Mouse (Mus musculus) CH12.LX (cell line): Measurements from ENCODE around the gene Gm12394. TPM values are rescaled to one million over a fixed set of nuclear protein-coding genes. Genes with fewer than 3 reads are reported as not detected.

Experiments
- DNase-seq: peaks from one replicate; pipeline ENCODE4 v3.0.0-alpha.2; 2013; ENCODE audit errors: extremely low read depth
- H3K27ac ChIP-seq: 2 replicates; pipeline ENCODE4 v1.5.1; 2012; ENCODE audit warnings: low read depth, mild to moderate bottlenecking, control low read depth, moderate library complexity; ENCODE audit not compliant: insufficient read depth
- H3K27me3 ChIP-seq: replicated peaks from 2 replicates; pipeline ENCODE3; 2012; ENCODE audit warnings: inconsistent platforms
- H3K36me3 ChIP-seq, 2 experiments: replicated peaks in 1 of 2; 2 replicates each; pipeline versions ENCODE3 to v1.6.1; 2012; ENCODE audit warnings: inconsistent platforms in 1 of 2, low read length in 1 of 2, mild to moderate bottlenecking in 1 of 2, mixed read lengths in 1 of 2, moderate library complexity in 1 of 2; ENCODE audit not compliant: control insufficient read depth in 1 of 2, insufficient read depth in 1 of 2
- H3K4me1 ChIP-seq, 2 experiments: 2 replicates each; pipeline ENCODE4 v1.6.1; 2012; ENCODE audit warnings: inconsistent platforms in 1 of 2, moderate library complexity in 1 of 2; ENCODE audit not compliant: insufficient read depth in 2 of 2, control insufficient read depth in 1 of 2
- H3K4me2 ChIP-seq: 2 replicates; pipeline ENCODE4 v1.6.1; 2012; ENCODE audit warnings: low read depth, mild to moderate bottlenecking, control low read depth; ENCODE audit not compliant: poor library complexity, insufficient read depth, severe bottlenecking
- H3K4me3 ChIP-seq, 3 experiments: fragments of 150-350 bp in 1 of 3; sonication (generic) in 1 of 3; replicated peaks in 1 of 3; 2 replicates each; pipeline versions ENCODE3 to v1.5.1; 2011 to 2012; ENCODE audit warnings: low read depth in 2 of 3, low read length in 2 of 3, mild to moderate bottlenecking in 2 of 3, moderate library complexity in 2 of 3, control low read depth in 1 of 3, improper control_type of control experiment in 1 of 3, inconsistent platforms in 1 of 3, mixed read lengths in 1 of 3; ENCODE audit not compliant: poor library complexity in 1 of 3
- H3K79me2 ChIP-seq: replicated peaks from 2 replicates; pipeline ENCODE4 v1.6.1; 2012; ENCODE audit warnings: mild to moderate bottlenecking, moderate library complexity; ENCODE audit not compliant: control insufficient read depth, poor library complexity, insufficient read depth, severe bottlenecking; ENCODE audit errors: extremely low read depth
- H3K9ac ChIP-seq: 2 replicates; pipeline ENCODE4 v1.6.1; 2012; ENCODE audit warnings: low read depth, mild to moderate bottlenecking, control low read depth, moderate library complexity; ENCODE audit not compliant: insufficient read depth
- H3K9me3 ChIP-seq: replicated peaks from 2 replicates; pipeline ENCODE3; 2012; ENCODE audit warnings: low read length, inconsistent platforms, mixed read lengths
- BHLHE40 ChIP-seq: IDR thresholded peaks from 2 replicates; pipeline ENCODE4 v1.6.1; 2011; ENCODE audit warnings: mild to moderate bottlenecking, low read depth, low read length, improper control_type of control experiment
- ELF1 ChIP-seq: IDR thresholded peaks from 2 replicates; pipeline ENCODE4 v1.6.1; 2014; ENCODE audit warnings: low read depth, mild to moderate bottlenecking, inconsistent platforms, low read length, improper control_type of control experiment
- HCFC1 ChIP-seq: IDR thresholded peaks from 2 replicates; pipeline ENCODE4 v1.6.1; 2012; ENCODE audit warnings: low read depth, mild to moderate bottlenecking, inconsistent platforms, low read length, improper control_type of control experiment
- IRF4 ChIP-seq: IDR thresholded peaks from 2 replicates; pipeline ENCODE4 v1.6.1; 2014; ENCODE audit warnings: low read depth, mild to moderate bottlenecking, inconsistent platforms, low read length, improper control_type of control experiment
- MAFK ChIP-seq: IDR thresholded peaks from 2 replicates; pipeline ENCODE4 v1.6.1; 2011; ENCODE audit warnings: low read length, improper control_type of control experiment; ENCODE audit not compliant: insufficient replicate concordance
- MEF2A ChIP-seq: IDR thresholded peaks from 2 replicates; pipeline ENCODE4 v1.6.1; 2014; ENCODE audit warnings: low read depth, mild to moderate bottlenecking, inconsistent platforms, low read length, improper control_type of control experiment, borderline replicate concordance
- NRF1 ChIP-seq: IDR thresholded peaks from 2 replicates; pipeline ENCODE4 v1.6.1; 2014; ENCODE audit warnings: low read depth, mild to moderate bottlenecking, inconsistent platforms, low read length, improper control_type of control experiment, moderate library complexity
- PAX5 ChIP-seq: IDR thresholded peaks from 2 replicates; pipeline ENCODE4 v1.6.1; 2012; ENCODE audit warnings: low read length, inconsistent platforms, mixed read lengths
- POLR2AphosphoS2 ChIP-seq: IDR thresholded peaks from 2 replicates; pipeline ENCODE4 v1.6.1; 2011; ENCODE audit warnings: low read depth, low read length, improper control_type of control experiment
- SIN3A ChIP-seq: IDR thresholded peaks from 2 replicates; pipeline ENCODE4 v1.6.1; 2012; ENCODE audit warnings: low read length, improper control_type of control experiment, inconsistent platforms
- SMC3 ChIP-seq: IDR thresholded peaks from 2 replicates; pipeline ENCODE4 v1.6.1; 2011; ENCODE audit warnings: low read depth, low read length, improper control_type of control experiment
- USF1 ChIP-seq: IDR thresholded peaks from 2 replicates; pipeline ENCODE4 v1.6.1; 2014; ENCODE audit warnings: low read depth, mild to moderate bottlenecking, inconsistent platforms, low read length, improper control_type of control experiment
- dilution Hi-C: fragments of 300-500 bp; cut with MboI; formaldehyde crosslinking; loops from 2 replicates; pipeline ENCODE4 v1.14.3; 2020; ENCODE audit warnings: low sequenced_read_pairs; ENCODE audit not compliant: extremely low pct_unique_long_range_greater_than_20kb, extremely low pct_ligation_motif_present
- in situ Hi-C: fragments of 300-500 bp; cut with MboI; formaldehyde crosslinking; loops from 3 replicates; pipeline ENCODE4 v1.14.3; 2019; ENCODE audit warnings: low sequenced_read_pairs, low pct_ligation_motif_present, low pct_unique_long_range_greater_than_20kb, mixed read lengths
- polyA plus RNA-seq: library from polyadenylated mRNA; unstranded; fragments of >175 nt; gene quantifications from 2 replicates; pipeline ENCODE4 v1.2.1, GENCODE M21; 2012; ENCODE audit warnings: low read depth; ENCODE audit not compliant: insufficient read length
- total RNA-seq, 2 experiments: library from RNA; depleted of rRNA; stranded (reverse); fragments of 300-350 nt in 1 of 2; fragments of >200 nt in 1 of 2; gene quantifications; 2 replicates each; pipeline ENCODE4 v1.2.3; 2012 to 2014

Gm12394 gene
- total and polyA plus RNA-seq, 3 experiments: not detected

DNA sequence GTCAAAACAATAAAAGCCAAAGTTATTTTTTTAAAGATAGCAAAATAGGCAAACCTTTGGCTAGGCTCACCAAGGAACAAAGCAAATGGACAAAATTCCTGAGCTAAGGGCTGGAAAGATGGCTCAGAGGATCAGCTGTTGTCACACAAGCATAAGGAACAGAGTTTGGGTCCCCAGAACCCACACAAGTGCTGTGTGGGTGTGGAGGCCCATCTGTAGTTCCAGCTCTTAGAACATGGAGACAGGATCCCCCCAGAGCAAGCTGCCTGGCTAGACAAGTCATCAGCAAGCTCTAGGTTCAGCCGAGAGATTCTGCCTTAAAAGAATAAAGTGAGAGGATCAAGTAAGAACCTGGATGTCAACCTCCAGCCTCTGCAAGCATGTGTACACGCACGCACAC, 48.0 kb upstream of the Gm12394 start:
- Histone ChIP-seq H3K4me2 (no peak overlapping the region), H3K79me2 (no peaks in the 10 kb centered on the region), H3K36me3 (no peaks in the 10 kb centered on the region)
- in situ Hi-C loops: no loop called here
- no peak for TF ChIP-seq PAX5
- TF ChIP-seq MEF2A: no peak
- TF ChIP-seq HCFC1: no peak
- TF ChIP-seq ELF1: no peak
- no peak for TF ChIP-seq POLR2AphosphoS2
- no peak for TF ChIP-seq NRF1
- TF ChIP-seq BHLHE40: no peak
- no peak for TF ChIP-seq IRF4
- TF ChIP-seq SIN3A: no peak
- TF ChIP-seq USF1: no peak
- TF ChIP-seq, all 38 proteins: peak for 0
- Histone ChIP-seq H3K4me3 (no peak overlapping the region), H3K9me3 (peaks cover 4% of the 10 kb centered on the region), H3K9ac (no peak overlapping the region), H3K27me3 (peaks cover 61% of the 10 kb centered on the region), H3K4me1 (no peaks in the 10 kb centered on the region; a peak in 1 of 4 replicates), H3K27ac (no peak overlapping the region)
- no peak for DNase-seq
- dilution Hi-C loops: no loop called here

DNA sequence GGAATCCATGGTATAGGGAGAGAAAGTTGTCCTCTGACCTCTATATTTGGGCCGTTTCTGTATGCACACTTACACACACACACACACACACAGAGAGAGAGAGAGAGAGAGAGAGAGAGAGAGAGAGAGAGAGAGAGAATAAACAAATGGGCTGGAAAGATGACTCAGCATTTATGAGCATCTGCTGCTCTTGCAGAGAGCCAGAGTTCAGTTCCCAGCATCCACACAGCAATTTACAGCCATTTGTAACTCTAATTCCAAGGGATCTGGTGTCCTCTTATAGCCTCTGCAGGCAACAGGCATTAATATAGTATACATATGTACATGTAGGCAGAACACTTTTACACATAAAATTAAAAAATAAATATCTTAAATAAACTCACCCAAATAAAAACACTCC, 47.4 kb upstream of the Gm12394 start:
- Histone ChIP-seq H3K36me3 (no peaks in the 10 kb centered on the region), H3K4me2 (no peak overlapping the region), H3K9ac (no peak overlapping the region), H3K27me3 (peaks cover 61% of the 10 kb centered on the region), H3K4me1 (no peaks in the 10 kb centered on the region; a peak in 1 of 4 replicates), H3K79me2 (no peaks in the 10 kb centered on the region), H3K9me3 (peaks cover 4% of the 10 kb centered on the region), H3K27ac (no peak overlapping the region), H3K4me3 (no peak overlapping the region)
- no peak for TF ChIP-seq SMC3
- TF ChIP-seq MAFK: peak; percentile 76; the same call in 1 of the 2 replicates
- DNase-seq: no peak
- dilution Hi-C loops: no loop called here
- in situ Hi-C loops: no loop called here

DNA sequence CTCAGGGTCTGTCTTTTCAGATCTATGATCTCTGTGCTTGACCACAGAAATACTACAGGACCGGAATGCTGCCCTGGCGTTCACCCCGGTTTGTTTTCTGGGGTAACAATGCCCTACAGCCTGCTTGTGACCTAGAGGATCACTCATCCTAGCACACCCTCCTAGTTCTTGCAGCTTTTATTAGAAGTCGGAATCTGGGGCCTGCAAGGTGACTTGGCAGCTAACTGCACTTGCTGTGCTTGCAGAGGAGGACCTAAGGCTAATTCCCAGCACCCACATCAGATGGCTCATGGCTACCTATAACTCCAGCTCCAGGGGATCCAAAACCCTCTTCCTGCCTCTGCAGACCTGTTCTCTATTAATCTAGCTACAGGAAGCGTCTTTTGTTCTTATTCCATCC, 46.2 kb upstream of the Gm12394 start:
- no peak overlapping the region for H3K4me2 ChIP-seq
- H3K27me3 ChIP-seq: peaks cover 63% of the 10 kb centered on the region
- H3K79me2 ChIP-seq: no peaks in the 10 kb centered on the region
- TF ChIP-seq HCFC1 (no peak), MAFK (no peak)
- H3K27ac ChIP-seq: no peak overlapping the region
- H3K36me3 ChIP-seq: no peaks in the 10 kb centered on the region
- no peak overlapping the region for H3K9ac ChIP-seq
- in situ Hi-C loops (no loop called here), dilution Hi-C loops (no loop called here)
- H3K4me1 ChIP-seq: no peaks in the 10 kb centered on the region; a peak in 1 of 4 replicates
- no peak for DNase-seq
- no peak overlapping the region for H3K4me3 ChIP-seq
- peaks cover 4% of the 10 kb centered on the region for H3K9me3 ChIP-seq
